Mouse (Mus musculus): ENCODE measurements around the gene Hspb9. TPM values are rescaled to one million over a fixed set of nuclear protein-coding genes. Genes with fewer than 3 reads are reported as not detected.
A peak's percentile ranks its signal among the peaks of the same experiment; 100 is the strongest.

Hspb9 gene
- total RNA-seq, 4 experiments from 2014 or later = 0.37 TPM; not detected in 3

DNA sequence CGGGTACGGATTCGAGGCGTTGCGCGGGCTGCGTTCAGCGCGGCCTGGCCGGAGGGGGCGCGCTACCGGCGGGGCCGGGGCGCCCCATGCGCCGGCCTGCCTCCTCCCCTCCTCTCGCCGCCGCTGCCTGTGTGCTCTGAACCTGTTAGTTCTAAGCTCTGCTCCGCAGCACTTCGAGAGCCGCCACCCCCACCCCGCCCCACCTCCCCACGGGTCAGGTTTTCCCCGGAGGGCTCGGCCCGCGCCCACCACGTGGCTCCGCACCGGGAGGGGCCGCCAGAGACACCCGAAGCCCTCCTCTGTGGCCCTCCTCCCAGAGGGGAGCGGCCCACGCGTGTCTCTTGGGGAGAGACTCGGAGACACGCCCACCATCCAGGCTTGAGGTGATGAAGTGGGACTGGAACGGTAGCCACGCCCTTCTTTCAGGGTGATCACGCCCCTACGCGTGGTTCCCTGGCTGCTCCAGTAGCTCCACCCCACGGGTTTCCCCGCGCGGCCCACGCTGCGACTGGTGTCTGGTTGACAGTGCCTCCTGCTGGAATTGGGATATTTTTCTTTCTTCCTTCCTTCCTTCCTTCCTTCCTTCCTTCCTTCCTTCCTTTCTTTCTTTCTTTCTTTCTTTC lies 46.1 kb downstream of the Hspb9 start, which contains the start of gene Kcnh4:
Gene Kcnh4 (minus strand): TSS at position 332 of the 623 bp plus-strand sequence.
- no peak for DNase-seq (ENCODE audit: low spot score)

GRCm38 (mm10) chr11:100761547-100762045 lies 47.9 kb downstream of the Hspb9 start:
- DNase-seq (ENCODE audit: low spot score) = peak; percentile 89

- DNase-seq (ENCODE audit: low spot score) = no peak
These were observed 49.2 kb downstream of the Hspb9 start, which contains the start of gene Hcrt for GRCm38 (mm10) chr11:100762831-100763230. Gene Hcrt (minus strand): TSS chr11:100762931.

Other genes with a start within 250 kb of the Hspb9 start
- 1 to 10 TPM; 5.7 to 6.7 (median 6.4) TPM for gene Klhl11, start 241.1 kb upstream of the Hspb9 start, total RNA-seq (2022)
- 10 to 100 TPM; 20.0 to 39.1 (median 27.5) TPM for gene Acly, start 185.8 kb upstream of the Hspb9 start, total RNA-seq (2022)
- gene Ttc25, start 168.2 kb upstream of the Hspb9 start, total RNA-seq (2022) = under 1 TPM; 0.08 to 0.53 (median 0.21) TPM
- 1 to 10 TPM; 5.0 to 5.7 (median 5.4) TPM for gene Cnp, start 138.9 kb upstream of the Hspb9 start, total RNA-seq (2022)
- gene Nkiras2, start 94.6 kb upstream of the Hspb9 start, total RNA-seq (2022) = 10 to 100 TPM; 49.3 to 59.3 (median 55.2) TPM
- 100 to 1,000 TPM in 3 of 4 experiments, 10 to 100 TPM in 1; 89.7 to 121 (median 109) TPM for gene Dnajc7, start 93.7 kb upstream of the Hspb9 start, total RNA-seq (2022)
- under 1 TPM; 0.09 to 0.53 (median 0.28) TPM for gene Zfp385c, start 21.4 kb upstream of the Hspb9 start, total RNA-seq (2022)
- 1 to 10 TPM in 1 of 4 experiments, under 1 TPM in 3; 0.38 to 1.1 (median 0.78) TPM for gene Dhx58, start 9.6 kb upstream of the Hspb9 start, total RNA-seq (2022)
- 10 to 100 TPM; 12.3 to 14.0 (median 13.1) TPM for gene Kat2a, start 1.4 kb upstream of the Hspb9 start, total RNA-seq (2022)
- gene Rab5c, start 24.4 kb downstream of the Hspb9 start, total RNA-seq (2022) = 10 to 100 TPM; 47.1 to 62.6 (median 51.0) TPM
- gene Kcnh4, start 46.1 kb downstream of the Hspb9 start, total RNA-seq (2022) = not detected
- not detected for gene Hcrt, start 49.1 kb downstream of the Hspb9 start, total RNA-seq (2022)
- gene Ghdc, start 57.1 kb downstream of the Hspb9 start, total RNA-seq (2022) = 10 to 100 TPM in 2 of 4 experiments, 1 to 10 TPM in 2; 9.1 to 14.1 (median 10.0) TPM
- 10 to 100 TPM; 57.2 to 64.8 (median 62.7) TPM for gene Stat5b, start 136.9 kb downstream of the Hspb9 start, total RNA-seq (2022)
- gene Stat5a, start 145.5 kb downstream of the Hspb9 start, total RNA-seq (2022) = 10 to 100 TPM; 16.5 to 26.5 (median 21.6) TPM
- gene Stat3, start 225.7 kb downstream of the Hspb9 start, total RNA-seq (2022) = 100 to 1,000 TPM in 1 of 4 experiments, 10 to 100 TPM in 3; 76.6 to 108 (median 91.0) TPM